Mouse (Mus musculus): ENCODE measurements around the gene Ptpn6. TPM values are rescaled to one million over a fixed set of nuclear protein-coding genes. Genes with fewer than 3 reads are reported as not detected.

Gene Ptpn6
- polyA plus RNA-seq, 1 experiment = 0.20 TPM

GRCm38 (mm10) chr6:124739231-124739796 is 800 bp upstream of the Ptpn6 start:
- Histone ChIP-seq H3K4me3 (replicated peaks) (no peak overlapping the region), H3K27me3 (ENCODE audit: control insufficient read depth) (no peaks in the 10 kb centered on the region), H3K9me3 (ENCODE audit: control insufficient read depth, low read length) (no peaks in the 10 kb centered on the region), H3K4me1 (ENCODE audit: control insufficient read depth) (peaks cover 42% of the 10 kb centered on the region), H3K36me3 (ENCODE audit: control insufficient read depth) (no peaks in the 10 kb centered on the region; the same call in 1 of the 2 replicates)
- TF ChIP-seq GATA1 (IDR thresholded peaks at IDR 0.05; ENCODE audit: low read length) (no peak), TAL1 (IDR thresholded peaks at IDR 0.05; ENCODE audit: low read length) (no peak)

GRCm38 (mm10) chr6:124737040-124737439 is 1.5 kb downstream of the Ptpn6 start:
- Histone ChIP-seq H3K36me3 (ENCODE audit: control insufficient read depth) (no peaks in the 10 kb centered on the region), H3K4me3 (replicated peaks) (no peak overlapping the region), H3K4me1 (ENCODE audit: control insufficient read depth) (peaks cover 54% of the 10 kb centered on the region), H3K27me3 (ENCODE audit: control insufficient read depth) (no peaks in the 10 kb centered on the region), H3K9me3 (ENCODE audit: control insufficient read depth, low read length) (no peaks in the 10 kb centered on the region)
- TF ChIP-seq GATA1 (IDR thresholded peaks at IDR 0.05; ENCODE audit: low read length) = no peak
- no peak for TF ChIP-seq TAL1 (IDR thresholded peaks at IDR 0.05; ENCODE audit: low read length)

- TF ChIP-seq TAL1 (IDR thresholded peaks at IDR 0.05; ENCODE audit: low read length) (no peak), GATA1 (IDR thresholded peaks at IDR 0.05; ENCODE audit: low read length) (no peak)
- H3K4me1 ChIP-seq (ENCODE audit: control insufficient read depth) = peaks cover 34% of the 10 kb centered on the region
- no peaks in the 10 kb centered on the region for H3K9me3 ChIP-seq (ENCODE audit: control insufficient read depth, low read length)
- H3K36me3 ChIP-seq (ENCODE audit: control insufficient read depth) = no peaks in the 10 kb centered on the region; the same call in 1 of the 2 replicates
- no peak overlapping the region for H3K4me3 ChIP-seq (replicated peaks)
- H3K27me3 ChIP-seq (ENCODE audit: control insufficient read depth) = no peaks in the 10 kb centered on the region
These were observed 4.1 kb downstream of the Ptpn6 start for GRCm38 (mm10) chr6:124734417-124734816.

- H3K9me3 ChIP-seq (ENCODE audit: control insufficient read depth, low read length) = no peaks in the 10 kb centered on the region
- H3K4me1 ChIP-seq (ENCODE audit: control insufficient read depth) = peaks cover 22% of the 10 kb centered on the region
These were observed 5.8 kb downstream of the Ptpn6 start for GRCm38 (mm10) chr6:124732476-124733370.

GRCm38 (mm10) chr6:124731038-124731437 is 7.5 kb downstream of the Ptpn6 start:
- no peak overlapping the region for H3K4me3 ChIP-seq (replicated peaks)
- H3K36me3 ChIP-seq (ENCODE audit: control insufficient read depth) = peaks cover 5% of the 10 kb centered on the region
- H3K9me3 ChIP-seq (ENCODE audit: control insufficient read depth, low read length) = no peaks in the 10 kb centered on the region
- TF ChIP-seq TAL1 (IDR thresholded peaks at IDR 0.05; ENCODE audit: low read length) (no peak), GATA1 (IDR thresholded peaks at IDR 0.05; ENCODE audit: low read length) (no peak)
- H3K4me1 ChIP-seq (ENCODE audit: control insufficient read depth) = peaks cover 25% of the 10 kb centered on the region
- H3K27me3 ChIP-seq (ENCODE audit: control insufficient read depth) = no peaks in the 10 kb centered on the region

More at GRCm38 (mm10) chr6:124732476-124733370, 5.8 kb downstream of the Ptpn6 start:
- TF ChIP-seq GATA1 (IDR thresholded peaks at IDR 0.05; ENCODE audit: low read length) (no peak), TAL1 (IDR thresholded peaks at IDR 0.05; ENCODE audit: low read length) (no peak)
- Histone ChIP-seq H3K36me3 (ENCODE audit: control insufficient read depth) (peaks cover 2% of the 10 kb centered on the region), H3K4me3 (replicated peaks) (peak overlapping the region; percentile 38), H3K27me3 (ENCODE audit: control insufficient read depth) (no peaks in the 10 kb centered on the region)

- H3K4me3 ChIP-seq (replicated peaks) = no peak overlapping the region
- peaks cover 11% of the 10 kb centered on the region for H3K36me3 ChIP-seq (ENCODE audit: control insufficient read depth)
- peaks cover 27% of the 10 kb centered on the region for H3K4me1 ChIP-seq (ENCODE audit: control insufficient read depth)
- TF ChIP-seq GATA1 (IDR thresholded peaks at IDR 0.05; ENCODE audit: low read length) (no peak), TAL1 (IDR thresholded peaks at IDR 0.05; ENCODE audit: low read length) (no peak)
- no peaks in the 10 kb centered on the region for H3K9me3 ChIP-seq (ENCODE audit: control insufficient read depth, low read length)
- no peaks in the 10 kb centered on the region for H3K27me3 ChIP-seq (ENCODE audit: control insufficient read depth)
These were observed 8.4 kb downstream of the Ptpn6 start for GRCm38 (mm10) chr6:124729850-124730705.

GRCm38 (mm10) chr6:124728621-124729020 is 9.9 kb downstream of the Ptpn6 start:
- Histone ChIP-seq H3K9me3 (ENCODE audit: control insufficient read depth, low read length) (no peaks in the 10 kb centered on the region), H3K4me1 (ENCODE audit: control insufficient read depth) (peaks cover 38% of the 10 kb centered on the region), H3K4me3 (replicated peaks) (no peak overlapping the region), H3K27me3 (ENCODE audit: control insufficient read depth) (no peaks in the 10 kb centered on the region), H3K36me3 (ENCODE audit: control insufficient read depth) (peaks cover 14% of the 10 kb centered on the region)
- TF ChIP-seq GATA1 (IDR thresholded peaks at IDR 0.05; ENCODE audit: low read length) (no peak), TAL1 (IDR thresholded peaks at IDR 0.05; ENCODE audit: low read length) (no peak)

GRCm38 (mm10) chr6:124724472-124724871 is 14.0 kb downstream of the Ptpn6 start:
- Histone ChIP-seq H3K4me1 (ENCODE audit: control insufficient read depth) (peaks cover 47% of the 10 kb centered on the region), H3K9me3 (ENCODE audit: control insufficient read depth, low read length) (no peaks in the 10 kb centered on the region), H3K4me3 (replicated peaks) (no peak overlapping the region), H3K27me3 (ENCODE audit: control insufficient read depth) (no peaks in the 10 kb centered on the region), H3K36me3 (ENCODE audit: control insufficient read depth) (peaks cover 16% of the 10 kb centered on the region)
- TF ChIP-seq TAL1 (IDR thresholded peaks at IDR 0.05; ENCODE audit: low read length) (no peak), GATA1 (IDR thresholded peaks at IDR 0.05; ENCODE audit: low read length) (no peak)

Data from erythroblast, embryonic 14.5 days (primary cell).